Mouse (Mus musculus): ENCODE measurements around the gene Psmd2. TPM values are rescaled to one million over a fixed set of nuclear protein-coding genes. Genes with fewer than 3 reads are reported as not detected.

The Psmd2 gene
- polyA plus RNA-seq, 1 experiment, result 203 TPM

DNA sequence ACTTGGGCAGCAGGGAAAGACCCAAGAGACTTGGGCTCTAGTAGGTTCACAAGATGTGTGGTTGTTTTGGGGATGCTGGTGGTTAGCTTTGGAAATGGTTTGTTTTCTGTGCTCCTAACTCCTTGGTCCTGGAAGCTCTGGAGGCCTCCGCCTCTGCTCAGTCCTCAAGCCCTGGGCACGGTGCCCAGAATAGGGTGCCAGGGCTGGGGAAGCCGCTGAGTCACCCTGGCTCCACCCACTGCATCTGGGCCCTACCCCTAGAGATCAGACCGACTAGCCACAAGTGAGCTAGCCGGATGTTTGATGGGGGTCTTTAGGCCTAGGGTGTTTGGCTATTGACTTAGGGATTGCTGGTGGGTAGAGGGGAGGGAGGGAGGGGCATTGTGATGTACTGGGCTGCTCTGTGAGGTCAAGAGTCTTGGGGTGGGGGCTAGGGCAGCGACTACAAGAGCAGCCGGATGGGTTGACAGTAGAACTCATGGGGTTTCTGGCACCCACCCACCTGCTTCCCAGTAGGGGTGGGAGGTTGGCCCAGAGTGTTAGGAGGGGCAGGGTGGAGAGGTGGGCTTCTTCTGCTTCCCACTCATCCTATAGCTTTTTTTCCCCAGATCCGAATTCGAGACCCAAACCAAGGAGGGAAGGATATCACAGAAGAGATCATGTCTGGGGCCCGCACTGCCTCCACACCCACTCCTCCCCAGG lies 26.7 kb downstream of the Psmd2 start:
- H3K27me3 ChIP-seq (ENCODE audit: control insufficient read depth, insufficient read depth, low read length), result no peaks in the 10 kb centered on the region

DNA sequence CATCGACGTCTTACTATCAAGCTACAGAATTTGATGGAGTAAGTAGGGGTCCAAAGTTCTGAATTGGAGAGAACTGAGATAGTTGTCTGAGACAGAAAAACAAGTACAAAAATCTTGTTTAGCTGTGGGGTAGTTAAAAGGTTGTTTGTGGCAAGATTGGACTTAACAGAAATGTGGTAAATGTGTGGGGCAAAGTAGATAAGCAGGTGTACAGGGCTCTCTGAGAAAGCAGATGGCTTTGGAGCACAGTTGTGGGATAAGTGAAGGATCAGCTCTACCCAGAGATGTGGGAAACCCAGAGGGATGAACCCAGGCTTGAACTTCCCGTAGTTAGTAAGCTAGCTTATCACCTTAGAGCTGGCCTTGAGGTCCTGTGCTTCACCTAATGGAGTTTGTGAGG lies 39.3 kb downstream of the Psmd2 start:
- no peaks in the 10 kb centered on the region for H3K4me1 ChIP-seq (ENCODE audit: control insufficient read depth, insufficient read depth, low read length)
- H3K4me3 ChIP-seq (replicated peaks; ENCODE audit: insufficient read depth, low read depth, low read length), result no peak overlapping the region
- no peak overlapping the region for H3K27ac ChIP-seq (ENCODE audit: insufficient read depth, low read length)
- H3K27me3 ChIP-seq (ENCODE audit: control insufficient read depth, insufficient read depth, low read length), result no peaks in the 10 kb centered on the region
- 92% methylated on average over 3 of the region's 3 CpGs for WGBS
- DNase-seq, result no peak
- TF ChIP-seq CTCF (IDR thresholded peaks at IDR 0.05; ENCODE audit: borderline replicate concordance, insufficient read depth, low read depth, low read length), result no peak
- no peak for TF ChIP-seq POLR2A (IDR thresholded peaks at IDR 0.05; ENCODE audit: borderline replicate concordance, insufficient read depth, low read length)

More for the DNA sequence above, 26.7 kb downstream of the Psmd2 start:
- no peak for TF ChIP-seq POLR2A (IDR thresholded peaks at IDR 0.05; ENCODE audit: borderline replicate concordance, insufficient read depth, low read length)
- no peak for TF ChIP-seq CTCF (IDR thresholded peaks at IDR 0.05; ENCODE audit: borderline replicate concordance, insufficient read depth, low read depth, low read length)
- H3K4me1 ChIP-seq (ENCODE audit: control insufficient read depth, insufficient read depth, low read length), result peaks cover 19% of the 10 kb centered on the region
- H3K4me3 ChIP-seq (replicated peaks; ENCODE audit: insufficient read depth, low read depth, low read length), result no peak overlapping the region
- DNase-seq, result peak; percentile 81 to 87
- 25% methylated on average over 10 of the region's 10 CpGs for WGBS
- H3K27ac ChIP-seq (ENCODE audit: insufficient read depth, low read length), result no peak overlapping the region

DNA sequence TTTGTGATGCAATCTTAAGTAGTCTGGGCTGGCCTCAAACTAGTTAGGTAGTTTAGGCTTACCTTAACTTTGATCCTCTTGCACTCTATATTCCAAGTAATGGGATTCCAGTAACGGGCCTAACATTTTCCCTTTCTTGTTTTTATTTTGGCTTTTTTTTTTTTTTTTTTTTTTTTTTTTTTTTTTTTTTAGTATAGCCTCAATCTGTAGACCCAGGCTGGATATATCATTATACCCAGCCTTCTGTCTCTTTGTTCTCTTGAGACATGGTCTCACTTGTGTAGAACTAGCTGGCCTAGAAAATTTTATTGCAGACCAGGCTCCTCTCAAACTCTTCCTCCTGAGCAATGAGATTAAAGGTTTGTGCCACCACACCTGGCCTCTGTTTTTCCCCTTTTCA lies 40.2 kb downstream of the Psmd2 start:
- Histone ChIP-seq H3K4me3 (replicated peaks; ENCODE audit: insufficient read depth, low read depth, low read length) (no peak overlapping the region), H3K27me3 (ENCODE audit: control insufficient read depth, insufficient read depth, low read length) (no peaks in the 10 kb centered on the region), H3K27ac (ENCODE audit: insufficient read depth, low read length) (no peak overlapping the region), H3K4me1 (ENCODE audit: control insufficient read depth, insufficient read depth, low read length) (no peaks in the 10 kb centered on the region)
- no peak for DNase-seq
- WGBS, result 74% methylated on average over 1 of the region's 1 CpGs
- no peak for TF ChIP-seq CTCF (IDR thresholded peaks at IDR 0.05; ENCODE audit: borderline replicate concordance, insufficient read depth, low read depth, low read length)
- no peak for TF ChIP-seq POLR2A (IDR thresholded peaks at IDR 0.05; ENCODE audit: borderline replicate concordance, insufficient read depth, low read length)

DNA sequence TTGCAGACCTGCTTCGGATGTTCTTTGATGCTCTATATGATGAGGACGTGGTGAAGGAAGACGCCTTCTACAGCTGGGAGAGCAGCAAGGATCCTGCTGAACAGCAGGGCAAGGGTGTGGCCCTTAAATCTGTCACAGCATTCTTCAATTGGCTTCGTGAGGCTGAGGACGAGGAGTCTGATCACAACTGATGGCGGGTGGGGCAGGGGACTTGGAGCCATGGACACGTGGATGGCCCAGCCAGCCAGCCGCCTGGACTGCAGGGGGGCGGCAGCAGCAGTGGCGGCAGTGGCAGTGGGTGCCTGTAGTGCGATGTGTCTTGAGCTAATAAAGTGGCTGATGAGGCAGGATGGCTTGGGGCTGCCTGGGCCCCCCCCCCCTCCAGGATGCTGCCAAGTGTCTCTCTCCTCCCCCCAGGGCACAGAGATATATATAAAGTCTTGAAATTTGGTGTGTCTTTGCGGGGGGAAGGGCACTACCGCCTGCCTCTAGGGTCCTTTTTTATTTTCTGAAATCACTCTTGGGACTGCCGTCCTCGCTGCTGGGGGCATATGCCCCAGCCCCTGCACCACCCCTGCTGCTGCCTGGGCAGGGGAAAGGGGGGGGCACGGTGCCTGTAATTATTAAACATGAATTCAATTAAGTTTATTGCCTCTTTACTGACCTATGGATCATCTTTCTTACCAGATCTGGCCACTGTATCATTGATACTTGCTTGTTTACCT lies 41.0 kb downstream of the Psmd2 start:
- H3K27me3 ChIP-seq (ENCODE audit: control insufficient read depth, insufficient read depth, low read length), result no peaks in the 10 kb centered on the region
- 41% methylated on average over 16 of the region's 16 CpGs for WGBS
- no peaks in the 10 kb centered on the region for H3K4me1 ChIP-seq (ENCODE audit: control insufficient read depth, insufficient read depth, low read length)
- H3K4me3 ChIP-seq (replicated peaks; ENCODE audit: insufficient read depth, low read depth, low read length), result no peak overlapping the region
- TF ChIP-seq CTCF (IDR thresholded peaks at IDR 0.05; ENCODE audit: borderline replicate concordance, insufficient read depth, low read depth, low read length) (no peak), POLR2A (IDR thresholded peaks at IDR 0.05; ENCODE audit: borderline replicate concordance, insufficient read depth, low read length) (no peak)
- peak; percentile 38 to 39 for DNase-seq
- peak overlapping the region; percentile 37 for H3K27ac ChIP-seq (ENCODE audit: insufficient read depth, low read length)

DNA sequence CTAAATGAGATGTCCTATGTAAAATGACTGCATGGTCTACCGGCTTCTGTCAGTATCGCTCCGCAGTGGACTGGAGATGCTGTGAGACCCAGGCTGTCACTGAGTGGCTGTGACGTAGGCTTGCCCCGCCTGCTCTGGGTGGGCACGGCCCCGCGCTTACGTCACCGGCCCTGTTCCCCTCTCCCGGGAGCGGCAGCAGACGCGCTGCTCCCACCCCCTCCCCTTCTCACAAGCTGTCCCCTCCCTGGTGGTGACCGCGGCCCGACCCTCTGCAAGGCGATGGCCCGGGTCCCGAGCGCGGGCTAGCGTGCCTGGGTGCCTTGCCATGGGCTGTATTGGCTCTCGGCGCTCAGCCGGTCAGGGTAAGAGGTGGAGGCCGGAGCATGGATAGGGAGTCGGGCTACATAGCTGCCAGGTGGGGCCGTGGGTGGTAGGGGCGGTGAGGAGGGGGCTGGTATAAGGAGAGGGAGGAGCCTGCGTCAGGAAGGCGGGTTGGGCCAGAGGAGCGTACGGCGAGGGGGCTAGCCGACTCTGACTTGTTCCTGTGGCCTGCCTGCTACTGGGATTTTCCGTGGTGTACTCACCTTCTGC lies 41.8 kb downstream of the Psmd2 start, which contains the start of gene Fam131a:
Gene Fam131a (plus strand): TSS at position 131 of the 591 bp plus-strand sequence.
- no peaks in the 10 kb centered on the region for H3K4me1 ChIP-seq (ENCODE audit: control insufficient read depth, insufficient read depth, low read length)
- H3K27ac ChIP-seq (ENCODE audit: insufficient read depth, low read length), result peak within 1 kb of the TSS; percentile 90
- no peaks in the 10 kb centered on the region for H3K27me3 ChIP-seq (ENCODE audit: control insufficient read depth, insufficient read depth, low read length)
- DNase-seq, result peak; percentile 96 to 97
- TF ChIP-seq CTCF (IDR thresholded peaks at IDR 0.05; ENCODE audit: borderline replicate concordance, insufficient read depth, low read depth, low read length) (no peak), POLR2A (IDR thresholded peaks at IDR 0.05; ENCODE audit: borderline replicate concordance, insufficient read depth, low read length) (peak; percentile 92)
- WGBS, result 0% methylated on average over 37 of the region's 37 CpGs
- H3K4me3 ChIP-seq (replicated peaks; ENCODE audit: insufficient read depth, low read depth, low read length), result peak within 1 kb of the TSS; percentile 82

DNA sequence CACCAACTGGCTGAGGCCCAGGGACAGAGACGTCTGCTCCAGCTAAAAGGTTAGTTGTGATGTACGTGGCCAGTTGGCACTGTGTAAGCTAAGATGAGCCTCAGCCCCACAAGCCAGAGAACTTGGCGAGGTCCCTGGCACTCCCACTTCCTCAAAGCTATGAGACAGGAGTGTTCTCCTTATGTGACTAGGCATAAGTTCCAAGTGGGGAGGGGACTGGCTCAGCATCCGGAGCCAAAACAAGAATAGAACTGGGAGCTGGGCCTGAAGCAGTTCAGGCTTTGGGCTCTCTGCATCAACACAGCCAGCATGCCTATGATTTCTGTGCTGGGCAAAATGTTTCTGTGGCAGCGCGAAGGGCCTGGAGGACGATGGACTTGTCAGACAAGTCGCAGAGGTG lies 43.3 kb downstream of the Psmd2 start:
- DNase-seq, result peak; percentile 75 to 84
- peaks cover 15% of the 10 kb centered on the region for H3K4me1 ChIP-seq (ENCODE audit: control insufficient read depth, insufficient read depth, low read length)
- no peaks in the 10 kb centered on the region for H3K27me3 ChIP-seq (ENCODE audit: control insufficient read depth, insufficient read depth, low read length)
- no peak for TF ChIP-seq CTCF (IDR thresholded peaks at IDR 0.05; ENCODE audit: borderline replicate concordance, insufficient read depth, low read depth, low read length)
- TF ChIP-seq POLR2A (IDR thresholded peaks at IDR 0.05; ENCODE audit: borderline replicate concordance, insufficient read depth, low read length), result peak; percentile 30; the same call in 1 of the 2 replicates
- H3K27ac ChIP-seq (ENCODE audit: insufficient read depth, low read length), result peak overlapping the region; percentile 90
- WGBS, result 7% methylated on average over 8 of the region's 8 CpGs
- peak overlapping the region; percentile 82 for H3K4me3 ChIP-seq (replicated peaks; ENCODE audit: insufficient read depth, low read depth, low read length)

DNA sequence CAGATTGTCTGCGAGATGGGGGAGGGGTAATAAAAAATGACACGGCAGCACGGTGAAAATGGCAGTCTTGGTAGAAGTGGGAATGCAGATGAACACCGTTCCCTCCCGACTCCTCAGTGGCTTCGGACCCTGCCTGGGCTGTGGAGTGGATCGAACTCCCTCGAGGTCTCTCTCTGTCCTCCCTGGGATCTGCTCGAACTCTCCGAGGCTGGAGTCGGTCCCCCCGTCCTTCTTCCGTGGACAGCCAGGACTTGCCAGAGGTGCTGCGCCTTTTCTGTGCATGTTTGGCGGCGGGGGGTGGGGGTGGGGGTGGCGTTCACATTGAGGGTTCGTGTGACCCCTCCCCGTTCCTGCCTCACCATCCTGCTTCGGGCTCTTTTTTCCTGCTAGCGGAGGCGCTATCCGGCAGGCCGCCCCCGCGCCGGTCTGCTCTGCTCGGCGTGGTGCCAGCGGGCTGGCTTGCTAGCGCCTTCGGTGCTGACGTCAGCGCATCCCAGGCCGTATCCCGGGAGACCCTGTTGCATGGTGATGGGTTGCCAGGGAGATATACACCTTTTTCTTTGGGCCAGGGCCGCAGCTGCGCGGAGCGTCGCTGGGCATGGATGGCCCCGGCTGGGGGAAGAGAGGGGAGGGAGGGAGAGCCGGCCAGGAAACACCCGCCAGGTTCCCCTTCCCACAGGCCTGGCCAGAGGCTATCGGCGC lies 44.3 kb downstream of the Psmd2 start:
- Histone ChIP-seq H3K4me3 (replicated peaks; ENCODE audit: insufficient read depth, low read depth, low read length) (peak overlapping the region; percentile 82), H3K27ac (ENCODE audit: insufficient read depth, low read length) (peak overlapping the region; percentile 90), H3K27me3 (ENCODE audit: control insufficient read depth, insufficient read depth, low read length) (no peaks in the 10 kb centered on the region), H3K4me1 (ENCODE audit: control insufficient read depth, insufficient read depth, low read length) (peaks cover 20% of the 10 kb centered on the region)
- WGBS, result under 1% methylated on average over 46 of the region's 46 CpGs
- peak; percentile 94 to 96 for DNase-seq
- TF ChIP-seq CTCF (IDR thresholded peaks at IDR 0.05; ENCODE audit: borderline replicate concordance, insufficient read depth, low read depth, low read length) (no peak), POLR2A (IDR thresholded peaks at IDR 0.05; ENCODE audit: borderline replicate concordance, insufficient read depth, low read length) (no peak)
